Mouse (Mus musculus) intestine, postnatal 0 days (tissue): ENCODE measurements around the gene Pitpnm1. TPM values are rescaled to one million over a fixed set of nuclear protein-coding genes. Genes with fewer than 3 reads are reported as not detected.

Experiments used
- ATAC-seq: fragments of 200-750 bp; cut with Nextera tagmentation; 2 replicates; pipeline ENCODE4 v1.8.0; 2017; ENCODE audit warnings: mild to moderate bottlenecking, moderate TSS enrichment, moderate library complexity
- H3K27ac ChIP-seq: fragments of 300-500 bp; sonication (generic); 2 replicates; pipeline ENCODE4 v1.5.1; 2014; ENCODE audit warnings: mild to moderate bottlenecking, low read depth, low read length, moderate library complexity
- H3K27me3 ChIP-seq: fragments of 300-500 bp; sonication (generic); replicated peaks from 2 replicates; pipeline ENCODE4 v1.6.1; 2014; ENCODE audit warnings: low read length, mixed read lengths; ENCODE audit not compliant: control insufficient read depth, insufficient read depth
- H3K36me3 ChIP-seq: fragments of 300-500 bp; sonication (generic); 2 replicates; pipeline ENCODE4 v1.6.1; 2014; ENCODE audit warnings: mild to moderate bottlenecking, moderate library complexity; ENCODE audit not compliant: control insufficient read depth, insufficient read depth
- H3K4me1 ChIP-seq: fragments of 300-500 bp; sonication (generic); replicated peaks from 2 replicates; pipeline ENCODE4 v1.6.1; 2014; ENCODE audit warnings: antibody characterized with exemption, low read length, mixed read lengths; ENCODE audit not compliant: control insufficient read depth, insufficient read depth
- H3K4me2 ChIP-seq: fragments of 300-500 bp; sonication (generic); replicated peaks from 2 replicates; pipeline ENCODE4 v1.6.1; 2014; ENCODE audit warnings: low read depth, mild to moderate bottlenecking, moderate library complexity
- H3K4me3 ChIP-seq: fragments of 300-500 bp; sonication (generic); 2 replicates; pipeline ENCODE4 v1.5.1; 2014; ENCODE audit warnings: low read depth, low read length
- H3K9ac ChIP-seq: fragments of 300-500 bp; sonication (generic); 2 replicates; pipeline ENCODE4 v1.6.1; 2014; ENCODE audit warnings: mild to moderate bottlenecking, low read depth, low read length
- H3K9me3 ChIP-seq: fragments of 300-500 bp; sonication (generic); 2 replicates; pipeline ENCODE4 v1.6.1; 2016; ENCODE audit warnings: mixed run types; ENCODE audit not compliant: control insufficient read depth
- CTCF ChIP-seq: sonication (generic); IDR thresholded peaks from 2 replicates; pipeline ENCODE4 v1.5.1; 2016; ENCODE audit warnings: low read depth, mild to moderate bottlenecking, control low read depth, antibody characterized with exemption, moderate library complexity
- WGBS: fragments of 180-500 bp; shearing (Covaris S2); extraction: QIAGEN DNeasy Blood & Tissue Kit; methylation state at CpG from one replicate; pipeline ENCODE4 v1.1.7; 2014; 5-methylcytosine and 5-hydroxymethylcytosine counted together
- polyA plus RNA-seq: library from polyadenylated mRNA; unstranded; fragments of >200 nt; fragmentation: Nextera tagmentation; extraction: Ambion mirVana; gene quantifications from 2 replicates; pipeline ENCODE4 v1.2.1, GENCODE M21; 2015

The Pitpnm1 gene
- polyA plus RNA-seq: 13.7 and 16.3 TPM in 2 replicates

GRCm38 (mm10) chr19:4099837-4100717 lies at the start of gene Pitpnm1:
Pitpnm1 (plus strand) TSS chr19:4099998.
- H3K9me3 ChIP-seq: no peaks in the 10 kb centered on the region
- H3K4me3 ChIP-seq: peak within 1 kb of the TSS; percentile 54
- H3K27me3 ChIP-seq: no peaks in the 10 kb centered on the region
- TF ChIP-seq CTCF: no peak
- peak within 1 kb of the TSS; percentile 69 for H3K9ac ChIP-seq
- peak within 1 kb of the TSS; percentile 93 for H3K4me2 ChIP-seq
- H3K36me3 ChIP-seq: peaks cover 14% of the 10 kb centered on the region; the same call in 1 of the 2 replicates
- 1% methylated on average over 53 of the region's 53 CpGs for WGBS
- ATAC-seq: no peak
- H3K27ac ChIP-seq: peak within 1 kb of the TSS; percentile 79
- H3K4me1 ChIP-seq: peaks cover 3% of the 10 kb centered on the region; the same call in 1 of the 2 replicates

DNA sequence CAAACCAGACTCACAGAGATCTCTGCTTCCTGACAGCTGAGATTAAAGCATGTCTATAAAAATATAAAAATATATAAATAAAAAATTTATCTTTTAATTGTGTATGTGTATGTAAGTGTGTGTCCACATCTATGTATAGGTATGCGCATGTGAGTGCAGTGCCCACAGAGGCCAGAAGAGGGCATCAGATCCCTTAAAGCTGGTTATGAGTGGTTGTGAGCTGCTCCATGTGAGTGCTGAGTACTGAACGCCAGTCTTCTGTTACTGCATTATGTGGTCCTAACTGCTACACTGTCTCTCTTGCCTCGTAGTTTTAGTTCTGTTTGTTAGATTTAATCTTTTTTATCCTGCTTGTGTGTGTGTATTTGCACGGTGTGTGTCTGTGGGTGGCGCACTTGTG lies 48.8 kb upstream of the Pitpnm1 start:
- no peak for ATAC-seq
- H3K27ac ChIP-seq: no peak overlapping the region
- H3K9ac ChIP-seq: no peak overlapping the region
- no peak overlapping the region for H3K4me2 ChIP-seq
- H3K36me3 ChIP-seq: no peaks in the 10 kb centered on the region
- WGBS: 96% methylated on average over 5 of the region's 5 CpGs
- H3K4me1 ChIP-seq: peaks cover 9% of the 10 kb centered on the region; the same call in 1 of the 2 replicates
- H3K27me3 ChIP-seq: no peaks in the 10 kb centered on the region
- no peak overlapping the region for H3K4me3 ChIP-seq
- peak; percentile 39; the same call in 1 of the 2 replicates for TF ChIP-seq CTCF
- H3K9me3 ChIP-seq: no peaks in the 10 kb centered on the region

DNA sequence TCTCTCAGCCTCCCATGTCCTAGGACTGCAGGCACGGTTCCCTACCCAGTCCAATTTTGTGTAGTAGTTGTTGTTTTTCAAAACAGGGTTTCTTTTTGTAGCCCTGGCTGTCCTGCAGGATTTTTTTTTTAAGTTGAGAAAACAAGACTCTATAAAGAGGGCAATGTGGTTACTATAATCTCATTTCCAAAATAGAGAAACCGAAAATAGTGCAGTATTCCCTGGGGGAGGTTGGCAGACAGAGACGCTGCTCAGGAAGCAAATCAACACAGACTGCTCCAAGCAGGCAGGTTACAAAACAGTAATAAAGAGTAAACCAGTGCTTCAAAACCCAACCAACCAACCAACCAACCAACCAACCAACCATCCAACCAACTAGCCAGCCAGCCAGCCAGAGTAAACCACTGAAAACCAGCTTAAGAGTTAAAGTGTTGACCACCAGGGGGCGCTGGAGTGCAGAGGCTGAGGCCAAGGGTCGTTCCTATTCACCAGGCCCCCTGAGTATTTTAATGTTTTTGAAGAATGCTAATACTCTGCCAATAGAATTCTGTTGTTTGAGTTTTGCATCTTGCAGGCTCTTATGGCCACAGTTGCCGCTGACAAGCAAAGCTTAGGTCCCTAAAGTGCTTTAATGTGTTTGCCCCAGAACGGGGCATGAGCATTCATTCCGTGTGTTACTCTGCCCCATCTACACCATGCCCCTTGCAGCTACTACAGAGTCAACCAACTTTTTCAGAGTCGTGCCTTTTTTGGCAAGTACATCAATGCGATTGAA lies 47.9 kb upstream of the Pitpnm1 start:
- H3K9ac ChIP-seq: no peak overlapping the region
- H3K27ac ChIP-seq: no peak overlapping the region
- no peaks in the 10 kb centered on the region for H3K27me3 ChIP-seq
- peaks cover 10% of the 10 kb centered on the region; the same call in 1 of the 2 replicates for H3K4me1 ChIP-seq
- no peak for ATAC-seq
- H3K9me3 ChIP-seq: no peaks in the 10 kb centered on the region
- TF ChIP-seq CTCF: peak; percentile 92
- no peak overlapping the region for H3K4me3 ChIP-seq
- 55% methylated on average over 10 of the region's 10 CpGs for WGBS
- H3K4me2 ChIP-seq: no peak overlapping the region
- no peaks in the 10 kb centered on the region for H3K36me3 ChIP-seq

DNA sequence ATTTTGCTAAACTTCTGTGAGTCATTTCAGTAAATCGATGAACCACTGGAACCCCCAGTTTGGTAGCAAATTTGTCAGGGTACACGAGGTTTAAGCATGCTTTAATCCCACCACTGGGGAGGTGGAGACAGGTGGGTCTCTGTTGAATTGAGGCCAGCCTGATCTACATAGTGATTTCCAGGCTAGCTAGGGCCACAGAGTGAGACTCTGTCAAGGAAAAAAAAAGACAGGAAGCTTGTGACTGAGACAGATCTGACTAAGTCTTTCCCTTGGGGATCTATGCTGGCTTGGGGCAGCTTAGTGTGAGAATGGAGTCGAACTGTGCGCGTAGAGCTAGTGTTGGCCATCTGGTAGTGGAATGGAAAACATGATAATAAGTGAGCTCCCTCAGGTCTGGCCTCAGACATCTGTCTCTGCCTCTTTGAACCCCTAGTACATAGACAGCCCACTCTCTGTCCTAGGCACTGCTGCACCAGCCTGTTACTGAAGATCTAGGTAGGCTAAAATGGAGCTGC lies 47.2 kb upstream of the Pitpnm1 start:
- no peaks in the 10 kb centered on the region for H3K27me3 ChIP-seq
- ATAC-seq: no peak
- H3K27ac ChIP-seq: no peak overlapping the region
- peaks cover 10% of the 10 kb centered on the region; the same call in 1 of the 2 replicates for H3K4me1 ChIP-seq
- TF ChIP-seq CTCF: no peak
- WGBS: 79% methylated on average over 5 of the region's 5 CpGs
- no peaks in the 10 kb centered on the region for H3K9me3 ChIP-seq
- no peaks in the 10 kb centered on the region for H3K36me3 ChIP-seq
- no peak overlapping the region for H3K4me3 ChIP-seq
- no peak overlapping the region for H3K9ac ChIP-seq
- no peak overlapping the region for H3K4me2 ChIP-seq

DNA sequence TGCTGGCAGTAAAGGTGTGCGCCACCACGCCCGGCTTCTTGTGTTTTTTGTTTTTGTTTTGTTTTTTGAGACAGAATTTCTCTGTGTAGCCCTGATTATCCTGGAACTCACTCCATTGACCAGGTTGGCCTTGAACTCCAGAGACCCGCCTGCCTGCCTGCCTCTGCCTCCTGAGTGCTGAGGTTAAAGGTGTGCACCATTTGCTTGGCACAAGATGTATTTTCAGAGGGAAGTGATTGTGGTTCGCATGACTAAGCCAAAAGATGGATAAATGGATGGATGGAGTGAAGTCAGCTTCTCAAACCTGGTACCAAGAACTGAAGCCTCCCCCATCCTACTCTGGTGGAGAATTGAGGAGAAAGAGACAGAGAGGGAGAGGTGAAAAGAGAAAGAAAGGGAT lies 45.2 kb upstream of the Pitpnm1 start:
- WGBS: 88% methylated on average over 5 of the region's 5 CpGs

More for the DNA sequence above, 45.2 kb upstream of the Pitpnm1 start:
- no peak for ATAC-seq
- no peak for TF ChIP-seq CTCF
- H3K4me2 ChIP-seq: no peak overlapping the region
- no peak overlapping the region for H3K4me3 ChIP-seq
- H3K9me3 ChIP-seq: no peaks in the 10 kb centered on the region
- no peaks in the 10 kb centered on the region for H3K36me3 ChIP-seq
- no peak overlapping the region for H3K27ac ChIP-seq
- no peaks in the 10 kb centered on the region for H3K27me3 ChIP-seq
- no peak overlapping the region for H3K9ac ChIP-seq
- peaks cover 10% of the 10 kb centered on the region; the same call in 1 of the 2 replicates for H3K4me1 ChIP-seq
